Mouse (Mus musculus): ENCODE results near the gene Sacs. TPM values are rescaled to one million over a fixed set of nuclear protein-coding genes. Genes with fewer than 3 reads are reported as not detected.

The Sacs gene
- 27.1 and 29.5 TPM in 2 replicates for total RNA-seq (2014; rRNA removed; ENCODE audit: low replicate concordance)
- polyA plus RNA-seq (2015; fragmentation: Nextera tagmentation; extraction: Ambion mirVana): 2.4 and 2.8 TPM in 2 replicates

DNA sequence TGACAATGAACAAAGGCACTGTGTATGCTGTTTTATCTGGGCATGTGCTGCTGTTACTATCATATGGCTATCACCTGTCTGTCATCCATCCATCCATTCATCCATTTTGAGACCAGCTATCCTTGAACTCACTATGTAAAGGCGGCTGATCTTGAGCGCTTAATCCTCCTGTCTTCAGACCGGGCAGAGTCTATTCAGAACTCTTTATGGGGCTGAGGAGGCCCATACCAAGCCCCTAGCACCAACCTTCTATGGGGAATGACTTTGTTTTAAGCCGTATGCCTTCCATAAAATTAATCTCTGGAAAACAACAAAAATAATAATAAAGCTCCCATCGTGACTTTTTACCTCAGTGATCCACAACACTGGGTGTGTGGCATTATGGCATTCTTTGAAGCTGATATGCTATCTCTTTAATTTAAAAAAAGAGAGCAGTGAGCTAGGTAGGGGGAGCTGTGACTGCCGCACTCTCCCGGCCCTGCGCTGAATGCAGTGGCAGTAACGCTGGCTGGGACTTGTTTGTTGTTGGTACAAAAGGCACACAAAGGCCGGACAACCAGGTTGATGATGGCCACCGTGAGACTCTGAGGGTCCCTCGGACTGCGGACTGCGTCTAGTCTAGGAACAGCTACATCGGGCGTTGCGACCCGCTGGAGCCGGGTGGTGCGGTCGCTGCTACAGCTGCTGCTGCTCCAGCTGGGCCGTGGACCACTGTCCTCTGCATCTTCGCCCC is at the start of gene Sacs:
Gene Sacs, plus strand, starts transcription at position 464 of the 733 bp plus-strand sequence.
- DNase-seq (ENCODE audit: low spot score) (no peak), ATAC-seq (ENCODE audit: insufficient read depth, low read depth) (peak; percentile 69; the same call in 1 of the 2 replicates)
- H3K9ac ChIP-seq (replicated peaks; ENCODE audit: low read depth, low read length): peak within 1 kb of the TSS; percentile 68
- H3K27ac ChIP-seq (ENCODE audit: low read depth): peak within 1 kb of the TSS; percentile 76
- H3K27me3 ChIP-seq (ENCODE audit: control insufficient read depth, insufficient read depth, low read length): no peaks in the 10 kb centered on the region
- peak within 1 kb of the TSS; percentile 67 for H3K4me3 ChIP-seq (ENCODE audit: low read depth, low read length)
- H3K4me1 ChIP-seq (ENCODE audit: control insufficient read depth, insufficient read depth): peaks cover 19% of the 10 kb centered on the region
- TF ChIP-seq EP300 (IDR thresholded peaks at IDR 0.05; ENCODE audit: low read depth) (no peak), CTCF (IDR thresholded peaks at IDR 0.05; ENCODE audit: low read depth) (peak; percentile 32)
- H3K36me3 ChIP-seq (replicated peaks; ENCODE audit: control insufficient read depth, insufficient read depth, low read length): no peaks in the 10 kb centered on the region
- H3K9me3 ChIP-seq (replicated peaks; ENCODE audit: control insufficient read depth, low read length): no peaks in the 10 kb centered on the region
- peak within 1 kb of the TSS; percentile 84 for H3K4me2 ChIP-seq (ENCODE audit: low read depth, low read length)
- 6% methylated on average over 23 of the region's 23 CpGs for WGBS

DNA sequence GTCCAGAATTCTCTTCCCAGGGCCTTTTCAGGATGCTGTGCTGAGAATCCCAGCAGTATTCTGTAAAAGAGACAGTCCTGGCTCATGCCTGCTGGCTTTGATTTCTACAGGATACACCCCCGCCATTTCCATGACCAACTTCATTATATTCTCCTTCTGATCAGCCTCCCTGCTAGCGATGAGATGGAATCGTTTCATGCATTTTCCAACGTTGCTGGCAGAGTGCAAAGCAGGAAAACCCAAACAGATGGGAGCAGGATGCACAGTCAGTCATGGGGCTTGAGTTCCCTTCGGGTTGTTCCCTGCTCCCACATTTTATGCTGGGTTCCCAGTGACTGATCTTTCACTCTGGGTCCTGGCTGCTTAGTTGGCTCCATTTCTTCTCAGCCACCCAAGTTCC is 47.3 kb upstream of the Sacs start:
- H3K4me2 ChIP-seq (ENCODE audit: low read depth, low read length): no peak overlapping the region
- H3K9ac ChIP-seq (replicated peaks; ENCODE audit: low read depth, low read length): no peak overlapping the region
- no peaks in the 10 kb centered on the region for H3K4me1 ChIP-seq (ENCODE audit: control insufficient read depth, insufficient read depth)
- no peak for TF ChIP-seq EP300 (IDR thresholded peaks at IDR 0.05; ENCODE audit: low read depth)
- no peak for TF ChIP-seq CTCF (IDR thresholded peaks at IDR 0.05; ENCODE audit: low read depth)
- H3K9me3 ChIP-seq (replicated peaks; ENCODE audit: control insufficient read depth, low read length): no peaks in the 10 kb centered on the region
- H3K27me3 ChIP-seq (ENCODE audit: control insufficient read depth, insufficient read depth, low read length): no peaks in the 10 kb centered on the region
- H3K36me3 ChIP-seq (replicated peaks; ENCODE audit: control insufficient read depth, insufficient read depth, low read length): no peaks in the 10 kb centered on the region
- DNase-seq (ENCODE audit: low spot score) (no peak), ATAC-seq (ENCODE audit: insufficient read depth, low read depth) (no peak)
- H3K27ac ChIP-seq (ENCODE audit: low read depth): no peak overlapping the region
- WGBS: 72% methylated on average over 5 of the region's 5 CpGs
- no peak overlapping the region for H3K4me3 ChIP-seq (ENCODE audit: low read depth, low read length)

DNA sequence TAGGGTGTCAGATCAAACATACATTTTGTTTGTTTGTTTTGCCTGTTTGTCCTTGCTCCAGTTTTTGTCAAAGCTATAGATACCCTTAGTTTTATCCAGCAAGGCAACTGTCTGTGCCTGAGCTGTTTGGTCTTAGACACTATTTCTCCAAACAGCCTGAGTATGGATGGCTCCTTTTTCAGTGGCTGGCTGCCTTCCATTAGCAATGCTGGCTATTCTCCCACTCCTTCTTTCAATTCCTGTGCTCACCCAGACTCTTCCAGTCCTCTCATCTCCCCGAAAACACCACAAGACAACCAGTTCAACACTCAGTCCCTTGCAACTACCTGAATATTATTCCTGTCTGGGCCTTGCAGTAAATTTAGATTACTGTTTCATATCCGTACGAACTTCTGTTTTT is 46.2 kb upstream of the Sacs start:
- H3K27ac ChIP-seq (ENCODE audit: low read depth): no peak overlapping the region
- no peaks in the 10 kb centered on the region for H3K9me3 ChIP-seq (replicated peaks; ENCODE audit: control insufficient read depth, low read length)
- H3K4me2 ChIP-seq (ENCODE audit: low read depth, low read length): no peak overlapping the region
- H3K4me3 ChIP-seq (ENCODE audit: low read depth, low read length): no peak overlapping the region
- H3K9ac ChIP-seq (replicated peaks; ENCODE audit: low read depth, low read length): no peak overlapping the region
- H3K36me3 ChIP-seq (replicated peaks; ENCODE audit: control insufficient read depth, insufficient read depth, low read length): no peaks in the 10 kb centered on the region
- H3K27me3 ChIP-seq (ENCODE audit: control insufficient read depth, insufficient read depth, low read length): no peaks in the 10 kb centered on the region
- H3K4me1 ChIP-seq (ENCODE audit: control insufficient read depth, insufficient read depth): no peaks in the 10 kb centered on the region
- DNase-seq (ENCODE audit: low spot score) (no peak), ATAC-seq (ENCODE audit: insufficient read depth, low read depth) (no peak)
- WGBS: 82% methylated on average over 3 of the region's 3 CpGs
- TF ChIP-seq CTCF (IDR thresholded peaks at IDR 0.05; ENCODE audit: low read depth) (no peak), EP300 (IDR thresholded peaks at IDR 0.05; ENCODE audit: low read depth) (no peak)

DNA sequence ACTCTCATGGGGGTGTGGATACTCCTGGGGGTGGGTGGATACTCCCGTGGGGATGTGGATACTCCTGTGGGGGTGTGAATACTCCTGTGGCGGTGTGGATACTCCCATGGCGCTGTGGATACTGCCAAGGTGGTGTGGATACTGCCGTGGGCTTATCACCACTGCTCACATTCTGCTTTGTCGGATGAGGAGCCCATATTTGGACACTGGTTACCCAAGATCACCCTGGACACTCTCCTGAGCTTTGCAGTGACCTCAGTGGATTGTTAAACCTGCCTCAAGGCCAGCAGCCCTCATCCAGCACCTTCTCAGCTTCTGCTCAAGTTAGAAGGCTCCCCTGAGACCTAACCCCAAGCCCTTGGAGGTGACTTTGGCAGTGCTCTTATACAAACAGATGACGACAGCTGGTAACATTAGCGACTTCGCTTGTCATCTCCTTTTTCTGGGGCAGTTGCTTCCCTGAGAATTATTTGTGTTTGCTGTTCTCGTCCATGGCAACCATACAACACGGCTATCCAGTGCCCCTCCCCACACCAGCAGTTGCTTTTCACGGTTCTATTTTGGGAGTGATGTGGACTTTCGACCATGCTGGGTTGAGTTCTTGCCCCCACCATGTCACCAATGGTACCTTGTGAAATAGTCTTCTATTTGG is 40.2 kb upstream of the Sacs start:
- TF ChIP-seq EP300 (IDR thresholded peaks at IDR 0.05; ENCODE audit: low read depth) (no peak), CTCF (IDR thresholded peaks at IDR 0.05; ENCODE audit: low read depth) (no peak)
- peak overlapping the region; percentile 7; the same call in 1 of the 2 replicates for H3K4me2 ChIP-seq (ENCODE audit: low read depth, low read length)
- peak; percentile 84 for DNase-seq (ENCODE audit: low spot score)
- H3K27me3 ChIP-seq (ENCODE audit: control insufficient read depth, insufficient read depth, low read length): no peaks in the 10 kb centered on the region
- H3K4me1 ChIP-seq (ENCODE audit: control insufficient read depth, insufficient read depth): peaks cover 10% of the 10 kb centered on the region
- ATAC-seq (ENCODE audit: insufficient read depth, low read depth): peak; percentile 83
- no peaks in the 10 kb centered on the region for H3K9me3 ChIP-seq (replicated peaks; ENCODE audit: control insufficient read depth, low read length)
- no peak overlapping the region for H3K9ac ChIP-seq (replicated peaks; ENCODE audit: low read depth, low read length)
- 31% methylated on average over 12 of the region's 12 CpGs for WGBS
- H3K4me3 ChIP-seq (ENCODE audit: low read depth, low read length): no peak overlapping the region
- no peaks in the 10 kb centered on the region for H3K36me3 ChIP-seq (replicated peaks; ENCODE audit: control insufficient read depth, insufficient read depth, low read length)
- peak overlapping the region; percentile 64; the same call in 1 of the 2 replicates for H3K27ac ChIP-seq (ENCODE audit: low read depth)

DNA sequence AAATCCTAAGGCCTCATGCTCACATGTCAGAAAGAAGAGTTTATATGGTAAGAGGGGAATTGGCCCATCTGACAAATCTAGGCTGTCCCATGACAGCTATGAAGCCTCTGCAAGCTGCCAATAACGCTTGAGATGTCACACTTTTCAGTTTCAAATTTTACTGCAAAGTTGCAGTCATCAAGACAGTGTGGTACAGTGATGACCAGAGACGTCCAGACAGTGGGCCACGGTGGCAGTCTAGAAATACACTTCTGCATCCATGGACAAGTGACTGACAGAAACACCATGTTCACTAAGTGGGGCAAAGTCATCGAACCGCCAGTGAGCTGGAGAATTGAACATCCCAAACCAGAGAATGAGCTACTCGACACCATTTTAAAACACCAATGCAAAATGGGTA is 37.5 kb upstream of the Sacs start:
- TF ChIP-seq CTCF (IDR thresholded peaks at IDR 0.05; ENCODE audit: low read depth) (no peak), EP300 (IDR thresholded peaks at IDR 0.05; ENCODE audit: low read depth) (no peak)

More for the DNA sequence above, 37.5 kb upstream of the Sacs start:
- H3K4me1 ChIP-seq (ENCODE audit: control insufficient read depth, insufficient read depth): peaks cover 10% of the 10 kb centered on the region
- H3K36me3 ChIP-seq (replicated peaks; ENCODE audit: control insufficient read depth, insufficient read depth, low read length): no peaks in the 10 kb centered on the region
- no peak overlapping the region for H3K9ac ChIP-seq (replicated peaks; ENCODE audit: low read depth, low read length)
- no peaks in the 10 kb centered on the region for H3K27me3 ChIP-seq (ENCODE audit: control insufficient read depth, insufficient read depth, low read length)
- WGBS: 81% methylated on average over 6 of the region's 6 CpGs
- H3K27ac ChIP-seq (ENCODE audit: low read depth): no peak overlapping the region
- ATAC-seq (ENCODE audit: insufficient read depth, low read depth) (no peak), DNase-seq (ENCODE audit: low spot score) (no peak)
- H3K4me3 ChIP-seq (ENCODE audit: low read depth, low read length): no peak overlapping the region
- H3K9me3 ChIP-seq (replicated peaks; ENCODE audit: control insufficient read depth, low read length): no peaks in the 10 kb centered on the region
- no peak overlapping the region for H3K4me2 ChIP-seq (ENCODE audit: low read depth, low read length)
